Mouse (Mus musculus) hematopoietic multipotent progenitor cell, adult 10-12 weeks (in vitro differentiated cells): ENCODE results near the gene Klra5. TPM values are rescaled to one million over a fixed set of nuclear protein-coding genes. Genes with fewer than 3 reads are reported as not detected.

Experiments used
- polyA plus RNA-seq: library from polyadenylated mRNA; stranded (reverse); fragments of >175 nt; gene quantifications from 2 replicates; pipeline ENCODE4 v1.2.3, GENCODE M21; 2012; ENCODE audit warnings: low replicate concordance

The Klra5 gene
- polyA plus RNA-seq, result not detected in 2 replicates

GRCm38 (mm10) chr6:129917476-129917946 is at the start of gene Klra5:
Gene Klra5, minus strand, starts transcription at chr6:129917650.

GRCm38 (mm10) chr6:129876549-129876948 is 40.9 kb downstream of the Klra5 start, which contains the start of gene Klra17:
Gene Klra17, minus strand, starts transcription at chr6:129876672.

GRCm38 (mm10) chr6:129862349-129862748 is 55.1 kb downstream of the Klra5 start, which contains the start of gene Gm17631:
Gene Gm17631, plus strand, starts transcription at chr6:129862649.

Other genes starting within 250 kb of the Klra5 start
- gene Klrc1, start 238.7 kb downstream of the Klra5 start, polyA plus RNA-seq, result 3.2 and 5.7 TPM in 2 replicates
- gene Klri1, start 200.5 kb downstream of the Klra5 start, polyA plus RNA-seq, result 0.28 and 1.3 TPM in 2 replicates
- 0.23 and 0.52 TPM in 2 replicates for gene Klri2, start 177.2 kb downstream of the Klra5 start, polyA plus RNA-seq
- not detected in 2 replicates for gene Gm156, start 133.4 kb downstream of the Klra5 start, polyA plus RNA-seq
- gene Gm17631, start 55.0 kb downstream of the Klra5 start, polyA plus RNA-seq, result not detected in 2 replicates
- 0.91 and 1.8 TPM in 2 replicates for gene Klra17, start 41.0 kb downstream of the Klra5 start, polyA plus RNA-seq
- not detected in 2 replicates for gene Klra6, start 109.3 kb upstream of the Klra5 start, polyA plus RNA-seq
- not detected in 2 replicates for gene Klra4, start 149.6 kb upstream of the Klra5 start, polyA plus RNA-seq
- not detected in 2 replicates for gene Klra8, start 212.2 kb upstream of the Klra5 start, polyA plus RNA-seq